Mouse (Mus musculus): ENCODE measurements around the gene Aurka.

Aurka gene

GRCm38 (mm10) chr2:172381341-172381740 is 11.0 kb upstream of the Aurka start:
- DNase-seq (ENCODE audit: low spot score in 2 of 2), result no peak

- no peak for DNase-seq (ENCODE audit: low spot score in 2 of 2)
Observed at GRCm38 (mm10) chr2:172380513-172380912, 10.2 kb upstream of the Aurka start.

- peak in 1 of 2 experiments; percentile 22 for DNase-seq (ENCODE audit: low spot score in 2 of 2)
Observed at GRCm38 (mm10) chr2:172378332-172378731, 8.0 kb upstream of the Aurka start.

GRCm38 (mm10) chr2:172376999-172377515 is 6.7 kb upstream of the Aurka start:
- DNase-seq (ENCODE audit: low spot score in 2 of 2), result no peak

GRCm38 (mm10) chr2:172376551-172376950 is 6.2 kb upstream of the Aurka start:
- DNase-seq (ENCODE audit: low spot score in 2 of 2), result no peak

GRCm38 (mm10) chr2:172371258-172371657 is 923 bp upstream of the Aurka start:
- no peak for DNase-seq (ENCODE audit: low spot score in 2 of 2)

GRCm38 (mm10) chr2:172363176-172363575 is 7.2 kb downstream of the Aurka start:
- DNase-seq (ENCODE audit: low spot score in 2 of 2), result no peak

GRCm38 (mm10) chr2:172355833-172356232 is 14.5 kb downstream of the Aurka start:
- DNase-seq (ENCODE audit: low spot score in 2 of 2), result no peak

GRCm38 (mm10) chr2:172354761-172355160 is 15.6 kb downstream of the Aurka start:
- DNase-seq (ENCODE audit: low spot score in 2 of 2), result no peak

- DNase-seq (ENCODE audit: low spot score in 2 of 2), result no peak
Observed at GRCm38 (mm10) chr2:172353218-172353617, 17.1 kb downstream of the Aurka start.

- DNase-seq (ENCODE audit: low spot score in 2 of 2), result no peak
Observed at GRCm38 (mm10) chr2:172350773-172351172, 19.6 kb downstream of the Aurka start.

- no peak for DNase-seq (ENCODE audit: low spot score in 2 of 2)
Observed at GRCm38 (mm10) chr2:172349776-172350175, 20.6 kb downstream of the Aurka start.

GRCm38 (mm10) chr2:172348297-172348950 is 21.9 kb downstream of the Aurka start:
- DNase-seq (ENCODE audit: low spot score in 2 of 2), result no peak

GRCm38 (mm10) chr2:172346933-172347611 is 23.3 kb downstream of the Aurka start:
- no peak for DNase-seq (ENCODE audit: low spot score in 2 of 2)

GRCm38 (mm10) chr2:172346034-172346929 is 24.1 kb downstream of the Aurka start:
- DNase-seq (ENCODE audit: low spot score in 2 of 2), result no peak

- DNase-seq (ENCODE audit: low spot score in 2 of 2), result peak; percentile 88 to 93
Observed at GRCm38 (mm10) chr2:172345258-172345738, 25.0 kb downstream of the Aurka start, which contains the start of gene Fam210b. Gene Fam210b, plus strand, starts transcription at chr2:172345565.

GRCm38 (mm10) chr2:172344669-172345068 is 25.7 kb downstream of the Aurka start:
- DNase-seq (ENCODE audit: low spot score in 2 of 2), result no peak

- no peak for DNase-seq (ENCODE audit: low spot score in 2 of 2)
Observed at GRCm38 (mm10) chr2:172343751-172344150, 26.6 kb downstream of the Aurka start.

- DNase-seq (ENCODE audit: low spot score in 2 of 2), result no peak
Observed at GRCm38 (mm10) chr2:172341606-172342005, 28.7 kb downstream of the Aurka start.

GRCm38 (mm10) chr2:172340936-172341335 is 29.4 kb downstream of the Aurka start:
- DNase-seq (ENCODE audit: low spot score in 2 of 2), result no peak

GRCm38 (mm10) chr2:172338206-172338942 is 32.0 kb downstream of the Aurka start:
- DNase-seq (ENCODE audit: low spot score in 2 of 2), result no peak
